Mouse (Mus musculus) forebrain, embryonic 15.5 days (tissue): Measurements from ENCODE around the gene Enox1. TPM values are rescaled to one million over a fixed set of nuclear protein-coding genes. Genes with fewer than 3 reads are reported as not detected.
A peak's percentile ranks its signal among the peaks of the same experiment; 100 is the strongest.

Source experiments
- ATAC-seq: fragments of 200-750 bp; cut with Nextera tagmentation; replicated peaks from 2 replicates; pipeline ENCODE4 v1.8.0; 2017; ENCODE audit warnings: mild to moderate bottlenecking, moderate TSS enrichment, moderate library complexity
- H3K27ac ChIP-seq: fragments of 300-500 bp; sonication (generic); replicated peaks from 2 replicates; pipeline ENCODE4 v1.5.1; 2015; ENCODE audit warnings: mild to moderate bottlenecking, inconsistent platforms
- H3K27me3 ChIP-seq: fragments of 300-500 bp; sonication (generic); 2 replicates; pipeline ENCODE4 v1.6.1; 2015; ENCODE audit warnings: inconsistent platforms
- H3K36me3 ChIP-seq: fragments of 300-500 bp; sonication (generic); 2 replicates; pipeline ENCODE4 v1.6.1; 2015; ENCODE audit warnings: mild to moderate bottlenecking, inconsistent platforms
- H3K4me1 ChIP-seq: fragments of 300-500 bp; sonication (generic); 2 replicates; pipeline ENCODE4 v1.6.1; 2015; ENCODE audit warnings: inconsistent platforms
- H3K4me2 ChIP-seq: fragments of 300-500 bp; sonication (generic); replicated peaks from 2 replicates; pipeline ENCODE4 v1.6.1; 2015; ENCODE audit warnings: mild to moderate bottlenecking, inconsistent platforms
- H3K4me3 ChIP-seq: fragments of 300-500 bp; sonication (generic); 2 replicates; pipeline ENCODE4 v1.5.1; 2015; ENCODE audit warnings: mild to moderate bottlenecking, inconsistent platforms
- H3K9ac ChIP-seq: fragments of 300-500 bp; sonication (generic); replicated peaks from 2 replicates; pipeline ENCODE4 v1.6.1; 2015; ENCODE audit warnings: mild to moderate bottlenecking, inconsistent platforms
- H3K9me3 ChIP-seq: fragments of 300-500 bp; sonication (generic); 2 replicates; pipeline ENCODE4 v1.6.1; 2016; ENCODE audit warnings: inconsistent platforms
- WGBS: fragments of 180-500 bp; shearing (Covaris S2); methylation state at CpG from one replicate; pipeline ENCODE4 v1.1.7; 2015; ENCODE audit warnings: mixed read lengths; 5-methylcytosine and 5-hydroxymethylcytosine counted together
- polyA plus RNA-seq: library from polyadenylated mRNA; unstranded; fragments of >200 nt; fragmentation: Nextera tagmentation; extraction: Ambion mirVana; gene quantifications from 2 replicates; pipeline ENCODE4 v1.2.1, GENCODE M21; 2015

Gene Enox1
- polyA plus RNA-seq, 1 experiment from 2014 or later, result 67.5 TPM

GRCm38 (mm10) chr14:77596216-77597175, 439.9 kb downstream of the Enox1 start:
- WGBS, result 81% methylated on average over 14 of the region's 14 CpGs
- Histone ChIP-seq H3K9me3 (no peaks in the 10 kb centered on the region), H3K9ac (no peak overlapping the region), H3K4me3 (no peak overlapping the region), H3K27me3 (no peaks in the 10 kb centered on the region), H3K4me1 (peaks cover 24% of the 10 kb centered on the region), H3K36me3 (peaks cover 3% of the 10 kb centered on the region; the same call in 1 of the 2 replicates), H3K27ac (no peak overlapping the region), H3K4me2 (no peak overlapping the region)
- ATAC-seq, result no peak

- Histone ChIP-seq H3K4me2 (no peak overlapping the region), H3K27ac (no peak overlapping the region), H3K9me3 (no peaks in the 10 kb centered on the region), H3K4me3 (no peak overlapping the region), H3K4me1 (peaks cover 8% of the 10 kb centered on the region), H3K27me3 (no peaks in the 10 kb centered on the region), H3K9ac (no peak overlapping the region), H3K36me3 (peaks cover 8% of the 10 kb centered on the region; the same call in 1 of the 2 replicates)
- ATAC-seq, result no peak
- WGBS, result 71% methylated on average over 14 of the region's 14 CpGs
Observed at GRCm38 (mm10) chr14:77599016-77599704, 442.6 kb downstream of the Enox1 start.

- H3K36me3 ChIP-seq, result peaks cover 17% of the 10 kb centered on the region
- no peak overlapping the region for H3K27ac ChIP-seq
- 89% methylated on average over 1 of the region's 1 CpGs for WGBS
- no peak for ATAC-seq
- H3K27me3 ChIP-seq, result no peaks in the 10 kb centered on the region
- no peak overlapping the region for H3K9ac ChIP-seq
- H3K4me1 ChIP-seq, result peaks cover 4% of the 10 kb centered on the region; the same call in 1 of the 2 replicates
- no peaks in the 10 kb centered on the region for H3K9me3 ChIP-seq
- no peak overlapping the region for H3K4me2 ChIP-seq
- H3K4me3 ChIP-seq, result no peak overlapping the region
Observed at GRCm38 (mm10) chr14:77600773-77601172, 444.2 kb downstream of the Enox1 start.

GRCm38 (mm10) chr14:77601446-77601845, 444.9 kb downstream of the Enox1 start:
- ATAC-seq, result no peak
- Histone ChIP-seq H3K36me3 (peaks cover 23% of the 10 kb centered on the region), H3K4me1 (peaks cover 4% of the 10 kb centered on the region; the same call in 1 of the 2 replicates), H3K4me3 (no peak overlapping the region), H3K4me2 (no peak overlapping the region), H3K9ac (no peak overlapping the region), H3K27ac (no peak overlapping the region), H3K27me3 (no peaks in the 10 kb centered on the region), H3K9me3 (no peaks in the 10 kb centered on the region)
- 84% methylated on average over 2 of the region's 2 CpGs for WGBS

GRCm38 (mm10) chr14:77608182-77608839, 451.7 kb downstream of the Enox1 start:
- Histone ChIP-seq H3K4me1 (peaks cover 3% of the 10 kb centered on the region; the same call in 1 of the 2 replicates), H3K4me3 (no peak overlapping the region), H3K4me2 (no peak overlapping the region), H3K36me3 (peaks cover 26% of the 10 kb centered on the region), H3K9ac (no peak overlapping the region), H3K27me3 (no peaks in the 10 kb centered on the region), H3K27ac (no peak overlapping the region), H3K9me3 (no peaks in the 10 kb centered on the region)
- no peak for ATAC-seq
- 85% methylated on average over 5 of the region's 5 CpGs for WGBS

GRCm38 (mm10) chr14:77615201-77615600, 458.6 kb downstream of the Enox1 start:
- Histone ChIP-seq H3K27ac (no peak overlapping the region), H3K27me3 (no peaks in the 10 kb centered on the region), H3K4me2 (no peak overlapping the region), H3K9ac (no peak overlapping the region), H3K36me3 (peaks cover 11% of the 10 kb centered on the region; the same call in 1 of the 2 replicates), H3K4me1 (peaks cover 11% of the 10 kb centered on the region; the same call in 1 of the 2 replicates), H3K4me3 (no peak overlapping the region), H3K9me3 (no peaks in the 10 kb centered on the region)
- WGBS, result 96% methylated on average over 16 of the region's 16 CpGs
- no peak for ATAC-seq

GRCm38 (mm10) chr14:77617250-77617649, 460.7 kb downstream of the Enox1 start:
- Histone ChIP-seq H3K27me3 (no peaks in the 10 kb centered on the region), H3K36me3 (peaks cover 2% of the 10 kb centered on the region; the same call in 1 of the 2 replicates), H3K4me3 (no peak overlapping the region), H3K9ac (no peak overlapping the region), H3K4me2 (no peak overlapping the region), H3K27ac (no peak overlapping the region), H3K9me3 (no peaks in the 10 kb centered on the region), H3K4me1 (peaks cover 24% of the 10 kb centered on the region)
- WGBS, result 48% methylated on average over 6 of the region's 6 CpGs
- no peak for ATAC-seq

- Histone ChIP-seq H3K4me2 (no peak overlapping the region), H3K4me1 (peaks cover 22% of the 10 kb centered on the region), H3K9ac (no peak overlapping the region), H3K36me3 (no peaks in the 10 kb centered on the region; the same call in 1 of the 2 replicates), H3K27ac (no peak overlapping the region; the same call in 1 of the 2 replicates), H3K27me3 (no peaks in the 10 kb centered on the region), H3K9me3 (no peaks in the 10 kb centered on the region), H3K4me3 (no peak overlapping the region)
- 73% methylated on average over 13 of the region's 13 CpGs for WGBS
- no peak for ATAC-seq
Observed at GRCm38 (mm10) chr14:77618131-77618805, 461.7 kb downstream of the Enox1 start.

GRCm38 (mm10) chr14:77621473-77622264, 465.1 kb downstream of the Enox1 start:
- 48% methylated on average over 4 of the region's 4 CpGs for WGBS
- peak; percentile 37; the same call in 1 of the 2 replicates for ATAC-seq
- H3K36me3 ChIP-seq, result no peaks in the 10 kb centered on the region

GRCm38 (mm10) chr14:77626557-77627507, 470.3 kb downstream of the Enox1 start:
- Histone ChIP-seq H3K9me3 (no peaks in the 10 kb centered on the region), H3K9ac (no peak overlapping the region), H3K4me1 (peaks cover 44% of the 10 kb centered on the region), H3K27me3 (no peaks in the 10 kb centered on the region), H3K36me3 (no peaks in the 10 kb centered on the region), H3K4me3 (no peak overlapping the region), H3K27ac (peak overlapping the region; percentile 74), H3K4me2 (no peak overlapping the region)
- 10% methylated on average over 12 of the region's 12 CpGs for WGBS
- peak; percentile 73 for ATAC-seq

More at GRCm38 (mm10) chr14:77621473-77622264, 465.1 kb downstream of the Enox1 start:
- no peak overlapping the region for H3K4me3 ChIP-seq
- no peak overlapping the region for H3K9ac ChIP-seq
- no peaks in the 10 kb centered on the region for H3K9me3 ChIP-seq
- H3K27me3 ChIP-seq, result no peaks in the 10 kb centered on the region
- peak overlapping the region; percentile 41 for H3K27ac ChIP-seq
- H3K4me2 ChIP-seq, result no peak overlapping the region
- H3K4me1 ChIP-seq, result peaks cover 28% of the 10 kb centered on the region
